Mouse (Mus musculus) layer of hippocampus, postnatal 36 days (tissue): Measurements from ENCODE around the gene Trim17. TPM values are rescaled to one million over a fixed set of nuclear protein-coding genes. Genes with fewer than 3 reads are reported as not detected.
A peak's percentile ranks its signal among the peaks of the same experiment; 100 is the strongest.

Experiments used
- DNase-seq, 2 experiments: peaks; one replicate each; pipeline ENCODE4 v3.0.0; 2022
- microRNA-seq, 2 experiments: library from miRNA; unstranded; fragments of <30 nt; microRNA quantifications; one replicate each; pipeline ENCODE4 v1.2.0; 2021
- total RNA-seq, 2 experiments: library from RNA; stranded (reverse); gene quantifications; 2 replicates each; pipeline ENCODE4 v1.2.3; 2021

The Trim17 gene
- total RNA-seq, 2 experiments from 2014 or later: 5.6 to 6.2 TPM

DNA sequence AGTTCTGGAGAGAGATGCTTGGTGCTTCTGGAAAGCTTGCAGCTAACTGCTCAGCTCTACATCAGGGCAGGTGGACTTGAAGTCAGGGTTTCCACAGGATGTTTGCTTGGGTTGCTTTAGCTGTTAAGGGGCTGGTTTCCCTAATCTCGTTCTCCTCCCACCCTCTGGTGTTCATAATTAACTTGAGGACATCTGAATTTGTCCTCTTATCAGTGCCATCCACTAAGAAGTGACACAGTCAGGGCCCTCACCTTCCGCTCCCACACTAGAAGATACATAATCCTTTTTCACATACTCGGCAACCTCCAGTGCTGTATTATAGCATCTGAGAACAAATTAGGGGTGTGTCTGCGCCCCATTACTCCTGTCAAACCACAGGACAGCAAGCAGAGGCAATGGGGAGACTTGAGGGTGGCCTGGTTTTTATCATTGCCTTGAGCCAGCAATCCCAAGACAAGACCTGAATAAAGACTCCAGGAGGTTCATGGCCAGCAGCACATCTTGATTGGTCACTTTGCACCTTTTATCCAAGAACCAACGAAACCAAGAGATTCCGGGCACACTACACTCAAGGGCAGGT lies 38.7 kb downstream of the Trim17 start:
- DNase-seq: no peak

DNA sequence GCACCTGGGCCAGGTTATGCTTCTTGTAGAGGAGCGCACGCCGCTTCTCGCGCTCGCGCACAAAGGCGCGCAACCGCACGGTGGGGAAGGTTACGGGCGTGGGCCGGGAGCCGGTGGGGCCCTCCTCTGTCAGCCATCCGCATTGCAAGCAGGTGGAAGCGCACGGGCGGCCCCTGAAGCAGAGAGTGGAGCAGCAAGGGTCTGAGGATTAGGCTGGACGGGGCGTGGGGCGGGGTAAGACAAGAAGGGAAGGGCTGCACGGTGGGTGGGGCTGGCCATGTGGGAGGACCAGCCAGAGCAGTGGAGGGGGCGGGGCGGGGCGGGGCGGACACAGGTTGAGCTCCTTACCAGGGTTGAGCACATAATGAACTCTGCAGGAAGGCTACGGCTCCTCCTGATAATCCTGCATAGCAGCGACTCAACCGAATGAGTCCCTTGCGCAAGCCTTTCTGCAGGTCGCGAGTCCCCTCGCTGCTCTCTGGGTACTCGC lies 39.9 kb downstream of the Trim17 start:
- peak in 1 of 2 experiments; percentile 33 for DNase-seq

DNA sequence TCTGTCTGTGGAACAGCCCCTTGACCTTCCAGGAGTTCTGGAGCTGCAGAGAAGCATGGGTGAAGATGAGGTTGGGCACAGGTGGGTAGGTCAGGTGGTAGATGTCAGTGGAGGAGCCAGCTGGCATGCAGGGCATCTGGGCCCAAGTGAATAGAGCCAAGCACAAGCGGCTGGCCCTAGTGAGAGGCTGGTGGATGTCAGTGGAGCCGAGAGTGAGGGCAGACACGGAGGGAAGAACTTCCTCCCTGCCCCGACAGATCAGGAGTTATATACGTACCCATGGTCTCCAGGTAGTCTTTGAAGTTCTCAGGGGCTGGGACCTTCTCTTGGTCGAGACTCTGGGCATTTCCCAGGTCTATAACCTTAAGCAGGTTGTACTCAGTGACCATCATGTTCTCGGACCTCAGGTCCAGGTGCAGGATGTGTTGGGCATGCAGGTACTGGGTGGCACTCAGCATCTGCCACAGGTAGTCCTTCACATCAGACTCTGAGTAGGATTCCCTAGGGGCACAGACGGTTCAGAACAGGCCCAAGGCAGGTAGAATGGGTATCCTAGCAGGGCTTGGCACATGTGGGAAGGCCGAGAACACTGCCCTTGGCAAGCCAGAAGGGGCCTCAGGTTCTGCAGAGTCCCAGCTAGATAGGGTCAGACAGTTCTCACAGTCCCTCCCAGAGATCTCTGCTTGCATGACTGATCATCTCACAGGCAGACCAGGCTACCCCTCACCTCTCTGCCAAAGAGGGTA lies 40.7 kb downstream of the Trim17 start:
- no peak for DNase-seq

DNA sequence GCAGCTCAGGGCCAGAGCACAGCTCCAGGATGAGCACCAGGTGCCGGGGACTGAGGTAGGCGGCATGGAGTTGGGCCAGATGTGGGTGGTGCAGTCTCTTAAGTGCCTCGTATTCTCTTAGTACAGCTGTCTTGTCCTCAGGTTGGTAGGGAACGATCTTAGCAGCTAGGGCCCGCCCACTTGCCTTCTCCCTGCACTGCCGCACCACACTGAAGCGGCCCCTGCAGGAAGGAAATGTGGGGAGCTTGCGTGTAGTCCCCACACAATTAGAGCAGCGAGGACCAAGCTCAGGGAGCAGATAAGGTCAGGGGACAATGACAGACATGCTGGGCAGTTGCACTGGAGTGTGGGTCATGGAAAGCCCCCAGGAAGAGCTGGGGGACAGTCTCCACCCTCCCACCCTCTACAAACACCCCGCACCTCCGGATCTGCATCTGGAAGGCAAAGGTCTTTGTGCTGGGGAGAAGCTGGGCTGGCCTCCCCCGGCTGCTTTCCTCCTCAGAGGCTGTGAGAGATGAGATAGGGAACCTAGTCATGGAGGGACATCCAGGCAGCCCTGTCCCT lies 41.4 kb downstream of the Trim17 start:
- no peak for DNase-seq

DNA sequence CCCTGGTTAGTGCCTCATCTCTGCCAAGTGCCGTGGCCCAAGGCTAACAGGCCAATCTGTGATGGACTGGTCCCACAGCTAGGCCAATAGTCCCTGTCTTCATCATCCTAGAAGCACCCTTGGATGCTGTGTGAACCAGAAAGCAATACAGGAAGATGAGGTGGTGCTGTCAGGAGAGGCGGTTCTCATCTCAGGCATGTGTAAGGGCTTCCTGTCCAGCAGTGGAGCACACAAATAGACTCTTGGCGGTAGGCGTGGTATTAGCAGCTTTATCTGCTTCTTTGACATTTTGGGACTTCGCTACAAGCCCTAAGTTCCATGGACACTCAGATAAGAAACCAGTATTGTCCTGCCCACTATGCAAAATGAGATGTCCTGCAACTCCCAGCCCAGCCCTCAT lies 43.1 kb downstream of the Trim17 start:
- no peak for DNase-seq

DNA sequence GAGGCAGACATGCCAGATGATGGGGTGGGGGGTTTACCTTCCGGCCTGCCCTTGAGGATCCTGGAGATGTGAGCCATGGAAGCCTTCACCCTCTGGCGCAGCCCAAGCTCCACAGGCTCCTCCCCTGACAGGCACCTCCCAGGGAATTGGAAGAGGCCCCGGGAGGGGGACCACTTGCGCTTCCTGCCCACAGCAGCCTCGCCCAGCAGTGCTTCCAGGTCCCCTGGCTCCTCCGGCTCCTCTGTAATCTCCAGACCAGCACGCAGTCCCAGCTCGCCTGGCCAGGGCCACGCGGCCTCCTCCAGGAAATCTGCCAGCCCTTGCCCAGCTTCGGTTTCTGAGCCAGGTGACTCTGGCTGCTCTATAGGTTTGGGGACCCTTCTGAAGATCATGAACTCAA lies 44.7 kb downstream of the Trim17 start:
- no peak for DNase-seq

DNA sequence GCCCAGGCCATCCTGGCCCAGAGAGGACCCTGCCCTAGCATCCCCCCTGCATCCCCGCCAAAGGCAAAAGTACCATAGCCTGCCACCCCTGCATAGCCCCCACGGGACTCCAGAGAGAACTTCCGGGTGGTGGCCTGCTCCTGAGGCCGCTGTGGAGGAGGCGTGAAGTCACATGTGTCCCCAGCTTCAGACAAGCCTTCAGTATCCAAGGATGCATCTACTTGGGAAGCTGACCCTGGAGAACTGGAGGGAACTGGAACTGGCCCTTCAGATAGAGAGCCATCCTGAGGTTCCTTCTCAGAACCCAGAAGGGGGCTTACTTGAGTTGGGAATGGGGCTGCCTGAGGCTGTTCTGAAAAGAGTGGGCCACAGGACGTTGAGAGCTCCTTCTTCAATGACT lies 45.3 kb downstream of the Trim17 start:
- DNase-seq: no peak

DNA sequence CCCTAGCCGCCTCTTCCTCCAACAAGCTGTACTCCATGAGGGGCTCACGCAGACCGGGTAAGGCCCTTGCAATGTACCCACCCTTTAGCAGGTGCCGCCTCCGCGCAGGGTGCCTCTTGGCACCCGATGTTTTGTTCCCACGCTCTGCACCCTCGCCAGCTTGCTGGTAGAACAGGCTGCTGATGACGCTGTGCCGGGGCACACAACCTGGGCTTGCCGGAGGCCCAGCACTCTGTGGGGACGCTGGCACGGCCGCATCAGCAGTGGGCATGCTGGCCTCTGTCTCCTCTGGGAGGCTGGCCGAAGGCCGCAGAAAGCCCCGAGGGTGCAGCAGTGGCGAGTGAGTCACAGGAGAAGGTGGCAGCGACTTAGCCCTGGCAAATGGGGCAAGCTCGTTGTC lies 46.1 kb downstream of the Trim17 start:
- peak; percentile 83 for DNase-seq

DNA sequence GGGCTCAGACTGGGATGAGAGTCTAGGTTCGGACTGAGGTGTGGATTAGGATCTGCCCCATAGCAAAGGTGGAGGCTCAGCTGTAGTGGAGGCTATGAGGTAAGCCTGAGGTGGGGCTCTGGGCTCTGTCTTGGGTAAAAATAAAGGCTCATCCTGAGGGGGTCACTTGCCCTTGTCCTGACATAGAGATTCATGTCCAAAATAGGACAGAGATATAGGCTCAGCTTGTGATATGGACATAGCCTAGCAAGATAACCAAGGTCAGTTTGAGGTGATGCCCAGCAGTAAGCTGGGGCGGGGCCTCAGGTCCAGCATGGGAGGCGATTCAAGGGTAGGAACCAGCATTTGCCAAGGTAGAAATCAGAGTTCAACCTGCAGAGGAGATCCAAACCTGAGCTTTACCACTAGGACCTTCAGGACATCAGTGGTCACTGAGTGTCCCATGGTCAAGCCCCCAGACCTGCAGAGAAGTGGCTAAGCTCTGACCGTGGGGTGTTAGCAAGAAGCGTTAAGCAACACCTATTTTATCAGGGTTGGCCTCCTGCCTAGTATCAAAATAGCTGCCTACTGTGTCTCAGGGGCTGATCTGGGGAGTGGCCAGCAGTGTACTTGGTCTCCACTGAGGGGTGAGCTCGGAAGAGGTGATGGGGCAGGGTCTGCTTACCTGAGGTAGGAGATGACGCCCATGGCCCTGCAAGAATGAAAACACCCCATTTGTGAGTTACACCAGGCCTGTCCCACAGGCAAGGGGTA lies 48.0 kb downstream of the Trim17 start:
- DNase-seq: no peak

DNA sequence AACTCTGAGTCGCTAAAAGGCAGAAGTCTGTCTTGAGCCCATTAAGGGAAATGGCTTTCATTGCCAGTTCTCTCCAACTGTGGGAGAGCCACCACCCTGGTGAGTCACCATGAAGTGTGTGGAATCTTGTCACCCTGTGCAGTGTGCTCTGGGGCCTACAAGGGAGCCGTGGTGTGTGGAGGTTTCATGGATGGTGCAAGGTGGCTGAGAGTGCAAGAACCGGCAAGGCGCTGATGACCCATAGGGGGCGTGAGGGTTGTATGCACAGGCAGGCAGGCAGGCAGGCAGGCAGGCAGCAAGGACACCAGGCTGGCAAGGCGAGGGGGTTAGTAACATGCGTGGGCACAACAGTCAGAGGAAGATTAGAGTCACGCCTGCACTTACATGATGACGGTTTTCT lies 60.6 kb downstream of the Trim17 start:
- peak; percentile 37 to 44 for DNase-seq

Small RNA genes within 50 kb of the gene (microRNA-seq; reads per million reads assigned to microRNA genes)
- gene Gm44313: 0 reads per million in 2 experiments

Other genes starting within 250 kb of the Trim17 start
- not detected for gene Olfr318, start 230.7 kb upstream of the Trim17 start, total RNA-seq
- gene Olfr317, start 215.5 kb upstream of the Trim17 start, total RNA-seq: under 1 TPM in 1 of 2 experiments, not detected in 1; 0.20 TPM
- gene Olfr316, start 202.0 kb upstream of the Trim17 start, total RNA-seq: under 1 TPM; 0.45 to 0.48 TPM
- gene Olfr315, start 181.5 kb upstream of the Trim17 start, total RNA-seq: not detected
- not detected for gene Olfr314, start 171.7 kb upstream of the Trim17 start, total RNA-seq
- 1 to 10 TPM; 5.9 to 7.5 TPM for gene Fam183b, start 152.7 kb upstream of the Trim17 start, total RNA-seq
- not detected for gene Olfr313, start 139.7 kb upstream of the Trim17 start, total RNA-seq
- gene Olfr312, start 125.4 kb upstream of the Trim17 start, total RNA-seq: not detected
- not detected for gene Olfr311, start 115.4 kb upstream of the Trim17 start, total RNA-seq
- 10 to 100 TPM; 19.3 to 20.0 TPM for gene Gm12258, start 107.5 kb upstream of the Trim17 start, total RNA-seq
- 10 to 100 TPM in 1 of 2 experiments, 1 to 10 TPM in 1; 9.7 to 12.2 TPM for gene 2810021J22Rik, start 87.5 kb upstream of the Trim17 start, total RNA-seq
- 1 to 10 TPM; 8.4 to 9.2 TPM for gene Zfp39, start 50.5 kb upstream of the Trim17 start, total RNA-seq
- gene Btnl10, start 36.8 kb upstream of the Trim17 start, total RNA-seq: under 1 TPM in 1 of 2 experiments, not detected in 1; 0.12 TPM
- gene Rnf187, start 15.8 kb upstream of the Trim17 start, total RNA-seq: 100 to 1,000 TPM; 478 to 523 TPM
- 10 to 100 TPM; 88.8 to 93.5 TPM for gene Hist3h2ba, start 5.8 kb upstream of the Trim17 start, total RNA-seq
- gene Hist3h2a, start within 50 bp of the Trim17 start, total RNA-seq: 10 to 100 TPM; 73.2 to 83.2 TPM
- 10 to 100 TPM; 28.8 to 29.3 TPM for gene Trim11, start 23.4 kb downstream of the Trim17 start, total RNA-seq
- 1 to 10 TPM; 1.2 to 1.7 TPM for gene Obscn, start 181.7 kb downstream of the Trim17 start, total RNA-seq
- 1 to 10 TPM; 8.5 to 8.6 TPM for gene Iba57, start 209.1 kb downstream of the Trim17 start, total RNA-seq
- gene Gjc2, start 228.5 kb downstream of the Trim17 start, total RNA-seq: 10 to 100 TPM; 15.7 to 16.9 TPM
- gene Guk1, start 237.5 kb downstream of the Trim17 start, total RNA-seq: 100 to 1,000 TPM; 127 to 155 TPM
- 10 to 100 TPM; 33.2 to 38.3 TPM for gene Mrpl55, start 247.8 kb downstream of the Trim17 start, total RNA-seq